Mouse (Mus musculus) MEL (cell line): ENCODE data around the gene Pde6d. TPM values are rescaled to one million over a fixed set of nuclear protein-coding genes. Genes with fewer than 3 reads are reported as not detected.
A peak's percentile ranks its signal among the peaks of the same experiment; 100 is the strongest.

Experiments
- DNase-seq: peaks from one replicate; pipeline ENCODE4 v3.0.0; 2011; ENCODE audit warnings: low read depth, low spot score
- H3K27ac ChIP-seq: 2 replicates; pipeline ENCODE4 v1.5.1; 2012; ENCODE audit warnings: low read depth, mild to moderate bottlenecking, control low read depth, low read length, moderate library complexity; ENCODE audit not compliant: control insufficient read depth
- H3K27me3 ChIP-seq, 2 experiments: fragments of 150-350 bp in 1 of 2; sonication (generic) in 1 of 2; 2 replicates each; pipeline ENCODE4 v1.6.1; 2012; ENCODE audit warnings: low read length in 2 of 2, mild to moderate bottlenecking in 2 of 2, improper control_type of control experiment in 1 of 2, moderate library complexity in 1 of 2; ENCODE audit not compliant: insufficient read depth in 2 of 2, control insufficient read depth in 1 of 2
- H3K36me3 ChIP-seq, 2 experiments: 2 replicates each; pipeline ENCODE4 v1.6.1; 2012 to 2014; ENCODE audit warnings: low read length in 2 of 2, improper control_type of control experiment in 1 of 2, inconsistent platforms in 1 of 2, mild to moderate bottlenecking in 1 of 2; ENCODE audit not compliant: insufficient read depth in 2 of 2, control insufficient read depth in 1 of 2
- H3K4me1 ChIP-seq, 2 experiments: fragments of 150-350 bp in 1 of 2; sonication (generic) in 1 of 2; 2 replicates each; pipeline ENCODE4 v1.6.1; 2012; ENCODE audit warnings: low read length in 2 of 2, improper control_type of control experiment in 1 of 2, mild to moderate bottlenecking in 1 of 2; ENCODE audit not compliant: insufficient read depth in 2 of 2, control insufficient read depth in 1 of 2
- H3K4me3 ChIP-seq, 2 experiments: fragments of 150-350 bp in 1 of 2; sonication (generic) in 1 of 2; 2 replicates each; pipeline ENCODE4 v1.5.1; 2012; ENCODE audit warnings: low read depth in 2 of 2, low read length in 2 of 2, mild to moderate bottlenecking in 2 of 2, moderate library complexity in 2 of 2, control low read depth in 1 of 2, improper control_type of control experiment in 1 of 2; ENCODE audit not compliant: control insufficient read depth in 1 of 2, insufficient read depth in 1 of 2
- H3K79me2 ChIP-seq: 2 replicates; pipeline ENCODE4 v1.6.1; 2012; ENCODE audit warnings: mild to moderate bottlenecking, low read length, moderate library complexity; ENCODE audit not compliant: control insufficient read depth, poor library complexity, insufficient read depth
- H3K9ac ChIP-seq: 2 replicates; pipeline ENCODE4 v1.6.1; 2012; ENCODE audit warnings: low read depth, mild to moderate bottlenecking, control low read depth, low read length, moderate library complexity; ENCODE audit not compliant: control insufficient read depth, poor library complexity, severe bottlenecking
- H3K9me3 ChIP-seq: fragments of 150-350 bp; sonication (generic); replicated peaks from 2 replicates; pipeline ENCODE4 v1.6.1; 2012; ENCODE audit warnings: mild to moderate bottlenecking, low read length, improper control_type of control experiment, moderate library complexity; ENCODE audit not compliant: insufficient read depth
- BHLHE40 ChIP-seq: IDR thresholded peaks from 2 replicates; pipeline ENCODE4 v1.6.1; 2012; ENCODE audit warnings: low read depth, mild to moderate bottlenecking, inconsistent platforms, low read length, improper control_type of control experiment, borderline replicate concordance
- CHD2 ChIP-seq: IDR thresholded peaks from 2 replicates; pipeline ENCODE4 v1.6.1; 2011; ENCODE audit warnings: low read length, improper control_type of control experiment
- E2F4 ChIP-seq: IDR thresholded peaks from 2 replicates; pipeline ENCODE4 v1.6.1; 2011; ENCODE audit warnings: low read depth, low read length, improper control_type of control experiment, borderline replicate concordance
- EP300 ChIP-seq, 2 experiments: IDR thresholded peaks; 2 replicates each; pipeline ENCODE4 v1.6.1; 2011; ENCODE audit warnings: improper control_type of control experiment in 2 of 2, low read length in 2 of 2, low read depth in 1 of 2, mild to moderate bottlenecking in 1 of 2
- GABPA ChIP-seq: IDR thresholded peaks from 2 replicates; pipeline ENCODE4 v1.6.1; 2012; ENCODE audit warnings: low read depth, mild to moderate bottlenecking, inconsistent platforms, low read length, improper control_type of control experiment, moderate library complexity
- GATA1 ChIP-seq: IDR thresholded peaks from 2 replicates; pipeline ENCODE4 v1.6.1; 2011; ENCODE audit warnings: low read depth, low read length, improper control_type of control experiment
- HCFC1 ChIP-seq: IDR thresholded peaks from 2 replicates; pipeline ENCODE4 v1.6.1; 2012; ENCODE audit warnings: low read depth, mild to moderate bottlenecking, inconsistent platforms, low read length, improper control_type of control experiment, moderate library complexity
- JUND ChIP-seq: IDR thresholded peaks from 2 replicates; pipeline ENCODE4 v1.6.1; 2011; ENCODE audit warnings: low read depth, mild to moderate bottlenecking, improper control_type of control experiment, low read length
- KAT2A ChIP-seq: conservative IDR thresholded peaks from 2 replicates; pipeline ENCODE4 v1.6.1; 2012; ENCODE audit warnings: low read depth, low read length, improper control_type of control experiment, inconsistent platforms
- MAFK ChIP-seq: IDR thresholded peaks from 2 replicates; pipeline ENCODE4 v1.6.1; 2011; ENCODE audit warnings: low read depth, mild to moderate bottlenecking, low read length, improper control_type of control experiment, borderline replicate concordance
- MAZ ChIP-seq: IDR thresholded peaks from 2 replicates; pipeline ENCODE4 v1.6.1; 2012; ENCODE audit warnings: low read depth, mild to moderate bottlenecking, inconsistent platforms, low read length, improper control_type of control experiment
- MYB ChIP-seq: IDR thresholded peaks from 2 replicates; pipeline ENCODE4 v1.6.1; 2011; ENCODE audit warnings: mild to moderate bottlenecking, low read depth, low read length, improper control_type of control experiment
- MYC ChIP-seq: IDR thresholded peaks from 2 replicates; pipeline ENCODE4 v1.6.1; 2011; ENCODE audit warnings: low read depth, mild to moderate bottlenecking, low read length, improper control_type of control experiment, moderate library complexity
- NELFE ChIP-seq: IDR thresholded peaks from 2 replicates; pipeline ENCODE4 v1.6.1; 2011; ENCODE audit warnings: low read depth, low read length, improper control_type of control experiment
- NRF1 ChIP-seq: IDR thresholded peaks from 2 replicates; pipeline ENCODE4 v1.6.1; 2014; ENCODE audit warnings: low read depth, mild to moderate bottlenecking, inconsistent platforms, low read length, improper control_type of control experiment, moderate library complexity; ENCODE audit not compliant: poor library complexity, insufficient read depth, severe bottlenecking
- POLR2A ChIP-seq, 2 experiments: IDR thresholded peaks; 2 replicates each; pipeline ENCODE4 v1.6.1; 2011 to 2012; ENCODE audit warnings: low read length in 2 of 2, mild to moderate bottlenecking in 2 of 2, control low read depth in 1 of 2, improper control_type of control experiment in 1 of 2, low read depth in 1 of 2, moderate library complexity in 1 of 2; ENCODE audit not compliant: control insufficient read depth in 1 of 2, insufficient read depth in 1 of 2, poor library complexity in 1 of 2
- POLR2AphosphoS2 ChIP-seq: IDR thresholded peaks from 2 replicates; pipeline ENCODE4 v1.6.1; 2011; ENCODE audit warnings: low read length, improper control_type of control experiment
- POLR2AphosphoS5 ChIP-seq: IDR thresholded peaks from 2 replicates; pipeline ENCODE4 v1.6.1; 2012; ENCODE audit warnings: low read depth, borderline replicate concordance, mild to moderate bottlenecking, inconsistent platforms, low read length, moderate library complexity, mixed read lengths
- RCOR1 ChIP-seq: IDR thresholded peaks from 2 replicates; pipeline ENCODE4 v1.6.1; 2012; ENCODE audit warnings: low read depth, mild to moderate bottlenecking, inconsistent platforms, low read length, improper control_type of control experiment
- SMC3 ChIP-seq: IDR thresholded peaks from 2 replicates; pipeline ENCODE4 v1.6.1; 2011; ENCODE audit warnings: low read depth, low read length, improper control_type of control experiment
- TAL1 ChIP-seq: IDR thresholded peaks from 2 replicates; pipeline ENCODE4 v1.6.1; 2012; ENCODE audit warnings: mild to moderate bottlenecking, inconsistent platforms, low read length, moderate library complexity, mixed read lengths
- TBP ChIP-seq: IDR thresholded peaks from 2 replicates; pipeline ENCODE4 v1.8.0; 2011; ENCODE audit warnings: low read depth, low read length, improper control_type of control experiment
- USF1 ChIP-seq: IDR thresholded peaks from 2 replicates; pipeline ENCODE4 v1.6.1; 2014; ENCODE audit warnings: low read depth, mild to moderate bottlenecking, inconsistent platforms, low read length, improper control_type of control experiment, moderate library complexity
- USF2 ChIP-seq, 2 experiments: IDR thresholded peaks; 2 replicates each; pipeline ENCODE4 v1.6.1; 2011 to 2012; ENCODE audit warnings: improper control_type of control experiment in 2 of 2, low read length in 2 of 2, borderline replicate concordance in 1 of 2, inconsistent platforms in 1 of 2, low read depth in 1 of 2, mild to moderate bottlenecking in 1 of 2; ENCODE audit not compliant: insufficient read depth in 1 of 2
- ZC3H11A ChIP-seq: IDR thresholded peaks from 2 replicates; pipeline ENCODE4 v1.6.1; 2012; ENCODE audit warnings: low read depth, mild to moderate bottlenecking, inconsistent platforms, low read length, improper control_type of control experiment
- ZKSCAN1 ChIP-seq: IDR thresholded peaks from 2 replicates; pipeline ENCODE4 v1.6.1; 2012; ENCODE audit warnings: low read depth, mild to moderate bottlenecking, inconsistent platforms, low read length, improper control_type of control experiment, moderate library complexity
- ZMIZ1 ChIP-seq: IDR thresholded peaks from 2 replicates; pipeline ENCODE4 v1.6.1; 2012; ENCODE audit warnings: low read depth, mild to moderate bottlenecking, inconsistent platforms, low read length, improper control_type of control experiment, moderate library complexity
- ZNF384 ChIP-seq: IDR thresholded peaks from 2 replicates; pipeline ENCODE4 v1.6.1; 2012; ENCODE audit warnings: low read depth, mild to moderate bottlenecking, inconsistent platforms, low read length, improper control_type of control experiment
- polyA plus RNA-seq, 2 experiments: library from polyadenylated mRNA; stranded (reverse) in 1 of 2; unstranded in 1 of 2; fragments of >175 nt in 1 of 2; fragments of >200 nt in 1 of 2; gene quantifications; 2 replicates each; pipeline versions ENCODE4 v1.2.1 to v1.2.4; 2012; ENCODE audit warnings: low replicate concordance in 2 of 2, low read depth in 1 of 2; ENCODE audit not compliant: insufficient read length in 2 of 2, insufficient read depth in 1 of 2, missing spikeins in 1 of 2
- total RNA-seq: library from RNA; depleted of rRNA; stranded (reverse); fragments of 300-350 nt; gene quantifications from 2 replicates; pipeline ENCODE4 v1.2.3, GENCODE M21; 2012

Pde6d gene
- total and polyA plus RNA-seq, 3 experiments: 13.4 to 79.9 TPM; not detected in 1

DNA sequence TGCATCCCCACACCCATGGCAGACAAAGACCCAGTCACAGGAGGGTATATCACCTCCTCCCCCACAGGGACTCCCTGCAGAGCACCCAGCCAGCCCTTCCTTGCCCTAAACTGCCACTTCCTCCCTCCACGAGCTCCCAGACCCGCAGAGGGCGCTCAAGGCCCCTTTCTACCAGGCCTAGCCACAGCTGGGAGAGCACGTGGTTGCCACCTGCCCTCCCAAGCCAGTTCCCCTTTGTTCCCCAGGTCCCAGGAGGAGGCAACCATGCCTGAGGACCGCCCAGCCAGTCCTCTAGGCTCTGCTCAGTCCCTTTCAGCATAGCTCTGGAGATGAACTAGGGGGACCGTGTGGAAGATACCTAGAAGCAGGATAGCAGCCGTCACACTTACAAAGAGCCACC is 73.0 kb downstream of the Pde6d start (continued):
- TF ChIP-seq USF2 (IDR thresholded peaks at IDR 0.05; ENCODE audit: borderline replicate concordance in 1 of 2, insufficient read depth in 1 of 2, low read depth in 1 of 2, low read length in 2 of 2) (peak in 1 of 2 experiments; percentile 63; a peak in 2 of 4 replicates), KAT2A (0 out of 2 replicates have a peak, but pooled peaks have one; percentile 36)

DNA sequence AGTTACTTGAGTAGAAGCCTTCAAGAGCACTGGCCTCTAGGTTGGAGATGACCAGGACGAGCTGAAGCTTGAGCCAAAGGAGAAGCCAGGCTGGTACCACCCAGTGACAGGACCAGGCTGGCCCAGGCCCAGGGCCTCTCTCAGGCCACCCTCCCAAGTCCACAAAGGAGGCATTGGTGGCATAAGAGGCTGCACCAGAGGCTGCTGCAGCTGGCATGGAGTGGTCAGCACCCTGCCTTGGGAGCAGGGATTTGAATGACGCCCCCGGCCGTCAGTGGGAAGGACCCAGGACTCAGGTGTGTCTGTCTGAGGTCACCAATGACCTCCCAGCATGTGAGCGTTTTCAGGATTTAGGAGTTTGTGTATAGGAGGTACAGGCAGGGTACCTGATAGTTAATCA is 74.6 kb downstream of the Pde6d start:
- Histone ChIP-seq H3K4me3 (no peak overlapping the region), H3K9me3 (no peaks in the 10 kb centered on the region), H3K79me2 (peaks cover 5% of the 10 kb centered on the region; the same call in 1 of the 2 replicates), H3K9ac (no peak overlapping the region), H3K36me3 (peaks cover 0 to 18% of the 10 kb centered on the region in 2 experiments; a peak in 2 of 4 replicates), H3K27me3 (no peaks in the 10 kb centered on the region), H3K4me1 (peaks cover 10 to 48% of the 10 kb centered on the region in 2 experiments; a peak in 3 of 4 replicates), H3K27ac (no peak overlapping the region)
- DNase-seq: no peak
- TF ChIP-seq MYB: no peak
- no peak for TF ChIP-seq HCFC1
- no peak for TF ChIP-seq ZMIZ1
- TF ChIP-seq ZNF384: no peak
- no peak for TF ChIP-seq POLR2AphosphoS2
- TF ChIP-seq CHD2: no peak
- TF ChIP-seq MYC: no peak
- TF ChIP-seq SMC3: no peak
- TF ChIP-seq MAZ: no peak
- no peak for TF ChIP-seq ZC3H11A
- no peak for TF ChIP-seq GATA1
- TF ChIP-seq NRF1: no peak
- no peak for TF ChIP-seq TAL1
- TF ChIP-seq POLR2A (IDR thresholded peaks at IDR 0.05; ENCODE audit: control insufficient read depth in 1 of 2, insufficient read depth in 1 of 2, low read depth in 1 of 2, low read length in 2 of 2, poor library complexity in 1 of 2): no peak
- no peak for TF ChIP-seq JUND
- TF ChIP-seq GABPA: no peak
- no peak for TF ChIP-seq TBP

DNA sequence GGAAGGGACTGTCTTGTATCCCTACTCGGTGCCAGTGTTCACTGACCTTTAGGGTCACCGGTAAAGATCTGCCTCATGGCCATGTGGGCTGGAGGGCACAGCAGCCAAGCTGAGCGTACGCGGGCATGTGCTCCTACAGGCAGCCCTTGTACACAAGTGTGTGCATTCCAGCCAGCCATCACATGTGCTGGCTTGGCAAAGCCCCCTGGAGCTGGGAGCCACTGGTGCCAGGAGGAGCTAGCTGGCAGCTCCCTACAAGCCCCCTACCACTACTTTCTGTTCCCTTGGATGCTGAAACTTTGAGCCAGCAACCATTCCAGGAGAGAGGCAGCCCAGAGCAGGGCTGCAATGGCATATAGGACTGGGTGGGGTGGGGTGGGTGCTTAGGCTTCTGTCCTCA is 76.0 kb downstream of the Pde6d start:
- H3K9ac ChIP-seq: peak overlapping the region; percentile 11; the same call in 1 of the 2 replicates
- H3K27ac ChIP-seq: no peak overlapping the region
- TF ChIP-seq MAFK (no peak), POLR2AphosphoS5 (no peak), GATA1 (no peak), ZKSCAN1 (no peak), RCOR1 (no peak), JUND (no peak), E2F4 (no peak), BHLHE40 (no peak), HCFC1 (no peak), USF1 (no peak), EP300 (IDR thresholded peaks at IDR 0.05; ENCODE audit: low read depth in 1 of 2, low read length in 2 of 2) (no peak), ZNF384 (no peak), NELFE (no peak)
- peaks cover 0 to 18% of the 10 kb centered on the region in 2 experiments; a peak in 2 of 4 replicates for H3K36me3 ChIP-seq
- H3K27me3 ChIP-seq: no peaks in the 10 kb centered on the region
- no peaks in the 10 kb centered on the region for H3K9me3 ChIP-seq
- DNase-seq: no peak
- peaks cover 8% of the 10 kb centered on the region; the same call in 1 of the 2 replicates for H3K79me2 ChIP-seq
- H3K4me1 ChIP-seq: peaks cover 10 to 45% of the 10 kb centered on the region in 2 experiments; a peak in 3 of 4 replicates
- no peak overlapping the region for H3K4me3 ChIP-seq
